Mouse (Mus musculus) left cerebral cortex, postnatal 25 days (tissue): ENCODE data around the gene Ndufc2. TPM values are rescaled to one million over a fixed set of nuclear protein-coding genes. Genes with fewer than 3 reads are reported as not detected.

Source experiments
- DNase-seq, 2 experiments: peaks; one replicate each; pipeline ENCODE4 v3.0.0; 2022; ENCODE audit warnings: low spot score in 2 of 2, mixed read lengths in 1 of 2
- intact Hi-C: fragments of 180-260 bp; cut with DNase I; formaldehyde crosslinking; loops from one replicate; pipeline ENCODE4 v1.15.1; 2025
- total RNA-seq, 2 experiments: library from RNA; stranded (reverse); gene quantifications; 2 replicates each; pipeline ENCODE4 v1.2.3; 2021

Gene Ndufc2
- 100 to 1,000 TPM; 228 to 241 TPM for total RNA-seq

DNA sequence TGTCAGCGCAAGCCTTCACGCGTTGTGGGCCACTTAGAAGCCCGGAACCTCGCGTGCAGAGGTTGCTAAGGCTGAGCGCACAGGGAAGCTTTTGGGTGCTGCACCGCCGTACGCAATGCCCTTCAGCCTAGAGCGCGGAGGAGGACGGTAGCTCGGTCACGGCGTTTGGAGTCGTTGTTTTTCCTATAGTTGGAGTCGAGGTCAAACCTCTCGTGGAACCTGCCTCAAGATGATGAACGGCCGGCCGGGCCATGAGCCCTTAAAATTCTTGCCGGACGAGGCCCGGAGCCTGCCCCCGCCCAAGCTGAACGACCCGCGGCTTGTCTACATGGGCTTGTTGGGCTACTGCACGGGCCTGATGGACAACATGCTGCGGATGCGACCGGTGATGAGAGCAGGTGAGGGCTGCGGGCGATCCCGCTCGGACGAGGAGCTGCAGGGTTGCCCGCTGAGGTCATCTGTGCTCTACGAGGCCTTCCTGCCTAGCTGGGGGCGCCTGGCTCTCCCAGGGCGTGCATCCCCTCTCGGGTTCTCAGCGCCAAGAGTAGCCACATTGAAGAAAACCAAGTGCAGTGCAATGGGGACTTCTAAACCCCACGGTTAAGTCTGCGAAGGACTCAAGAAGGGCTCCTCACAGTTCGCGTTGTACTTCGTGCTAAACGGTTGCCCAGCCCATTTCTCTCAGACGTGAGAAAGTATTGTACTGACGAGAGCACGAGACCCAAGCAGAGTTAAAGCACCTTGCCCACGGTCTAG lies at the start of gene Ndufc2:
Gene Ndufc2 (plus strand): TSS at position 44 of the 756 bp plus-strand sequence.
- DNase-seq, result peak; percentile 78 to 79
- intact Hi-C loops, result loop anchor here (10.0 kb wide), 1 partner anchor 325 kb away; no protein-coding TSS in a partner anchor

DNA sequence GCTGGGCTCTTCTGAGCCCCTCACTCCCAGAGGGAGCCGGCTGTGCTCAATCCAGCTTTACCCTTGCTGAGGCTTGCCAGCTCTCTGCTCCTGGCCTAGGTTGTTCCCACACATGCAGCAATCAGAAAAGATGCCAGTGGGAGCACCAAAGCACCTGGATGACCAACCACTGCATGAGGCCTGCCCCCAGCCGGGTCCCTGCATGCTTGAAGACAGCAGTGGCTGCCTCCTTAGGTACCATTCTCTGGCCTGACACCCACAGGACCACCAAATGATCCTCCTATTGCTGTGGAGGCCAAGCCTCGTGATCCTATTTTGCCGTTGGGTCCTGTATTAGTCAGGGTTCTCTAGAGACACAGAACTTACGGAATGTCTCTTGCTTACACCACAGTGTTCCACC lies 48.9 kb upstream of the Ndufc2 start:
- intact Hi-C loops, result no loop called here
- no peak for DNase-seq

DNA sequence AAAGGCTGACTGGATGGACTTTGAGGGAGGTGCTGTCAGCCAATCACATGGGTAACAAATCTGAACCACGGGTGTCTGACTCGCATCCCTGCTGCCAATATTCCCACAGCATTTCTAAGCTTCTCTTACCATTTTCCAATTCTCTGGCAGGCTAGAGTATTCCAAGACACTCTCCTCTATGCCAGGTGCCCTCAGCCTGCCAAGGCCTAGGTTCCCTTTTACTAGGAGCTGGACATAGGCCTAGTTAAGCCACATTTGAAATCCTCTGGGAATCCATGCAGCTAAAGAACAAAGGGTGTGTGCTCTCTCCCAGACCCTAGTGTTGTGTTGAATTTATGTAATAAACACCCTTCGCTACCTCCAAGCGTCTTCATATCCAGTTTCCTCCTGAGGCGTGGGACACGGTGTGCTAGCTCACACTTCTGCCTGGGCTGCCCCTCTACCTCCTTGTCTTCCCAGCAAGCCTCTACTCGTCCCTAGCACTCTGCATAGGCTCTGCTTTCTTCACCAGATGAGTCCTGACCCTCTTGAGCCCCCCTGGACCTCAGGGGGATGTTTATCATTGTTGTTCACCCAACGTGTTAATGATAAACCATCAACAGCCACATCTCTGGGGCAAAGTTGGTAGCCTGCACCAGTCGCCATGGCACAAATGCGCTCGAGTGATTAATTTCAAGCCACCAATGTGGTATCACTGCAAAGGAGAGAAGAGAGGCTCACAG lies 47.9 kb upstream of the Ndufc2 start:
- no peak for DNase-seq
- intact Hi-C loops, result no loop called here

DNA sequence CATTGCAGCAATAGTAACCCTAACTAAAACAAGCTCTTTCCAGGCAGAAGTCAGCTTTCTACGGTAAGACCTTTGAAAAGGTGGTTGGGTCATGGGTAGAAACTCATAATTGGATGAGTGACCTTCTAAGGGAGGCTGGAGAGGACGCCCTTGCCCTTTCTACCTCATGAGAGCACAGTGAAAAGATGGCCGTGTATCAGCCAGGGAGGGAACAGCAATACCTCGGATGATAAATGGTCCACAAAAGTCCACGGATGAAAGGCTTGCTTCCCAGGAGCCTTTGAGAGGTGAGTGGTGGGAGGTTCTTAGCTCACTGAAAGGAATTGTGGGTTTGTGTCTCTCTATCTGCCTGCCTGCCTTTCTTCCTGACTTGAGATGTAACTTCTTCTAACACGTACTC lies 46.4 kb upstream of the Ndufc2 start:
- DNase-seq, result no peak
- intact Hi-C loops, result no loop called here

DNA sequence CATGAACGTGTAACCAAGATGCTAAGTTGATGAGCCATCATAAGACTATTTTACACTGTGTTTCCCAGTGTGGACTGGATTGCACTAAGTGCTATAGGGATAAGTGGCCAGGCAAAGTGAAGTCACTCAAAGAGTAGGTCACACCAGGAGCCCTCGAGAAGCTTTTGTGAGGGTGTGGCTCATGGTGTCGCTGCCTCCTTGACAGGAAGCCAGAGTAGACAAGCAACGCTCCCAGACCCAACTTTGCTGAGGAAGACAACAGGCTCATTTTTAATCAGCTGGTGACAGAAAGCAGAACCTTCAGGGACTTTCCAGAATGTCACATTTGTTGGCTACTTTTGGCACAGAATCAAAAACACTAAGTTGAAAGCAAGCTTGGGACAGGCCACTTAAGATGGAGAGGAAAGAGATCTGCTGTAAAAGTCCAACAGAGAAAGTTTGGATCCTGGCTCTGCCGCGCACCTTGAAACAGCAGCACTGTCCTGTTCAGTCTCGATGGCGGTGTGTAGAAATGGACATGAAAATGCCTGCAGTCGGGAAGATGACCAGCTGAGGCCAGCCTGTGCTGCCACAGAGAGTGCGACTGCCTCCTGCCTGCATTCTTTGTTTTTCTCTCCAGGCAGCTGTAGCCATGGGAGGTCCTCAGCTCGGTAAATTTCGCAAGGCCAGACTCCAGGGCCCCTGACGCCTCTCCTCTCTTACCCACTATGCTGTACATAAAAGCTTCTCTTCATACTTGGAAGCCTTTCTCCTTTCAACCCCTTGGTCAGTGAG lies 44.5 kb upstream of the Ndufc2 start:
- intact Hi-C loops, result no loop called here
- DNase-seq, result no peak

DNA sequence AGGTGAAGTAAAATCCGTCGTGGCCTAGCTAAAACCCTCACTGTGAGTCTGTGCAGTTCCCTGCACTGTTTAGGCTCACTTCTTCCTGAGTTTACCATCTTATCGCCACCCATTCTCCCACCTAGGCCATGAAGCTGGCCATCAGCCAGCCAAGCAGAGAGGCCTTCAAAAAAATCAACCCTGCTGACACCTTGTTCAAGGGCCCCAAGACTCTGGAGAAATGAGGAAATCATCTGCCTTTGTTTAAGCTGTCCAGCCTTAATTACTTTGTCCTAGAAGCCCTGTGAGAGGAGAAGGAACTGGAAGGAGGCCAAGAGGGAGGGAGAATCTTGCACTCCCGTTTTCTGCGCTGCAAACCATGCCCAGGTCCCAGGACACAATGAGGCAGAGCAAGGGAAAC lies 43.5 kb upstream of the Ndufc2 start:
- intact Hi-C loops, result no loop called here
- no peak for DNase-seq

DNA sequence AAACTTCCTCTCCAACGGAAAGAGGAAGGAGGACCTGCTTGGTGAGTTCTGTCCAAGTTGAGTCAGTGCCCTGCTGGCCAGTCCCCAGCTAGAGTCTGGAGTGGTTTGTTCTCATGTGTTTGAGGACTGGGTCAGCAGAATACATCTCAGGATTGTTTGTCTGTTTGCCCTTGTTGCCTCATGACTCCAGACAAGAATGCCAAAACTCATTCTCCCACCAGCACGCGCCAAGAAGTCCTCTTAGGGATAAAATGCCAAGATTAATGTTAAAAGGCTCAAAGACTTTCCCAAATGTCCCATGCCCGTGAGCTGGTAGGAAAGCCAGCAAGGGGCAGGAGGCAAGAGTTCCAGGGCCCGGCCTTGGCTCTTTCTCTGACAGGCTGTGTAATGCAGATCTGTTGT lies 42.9 kb upstream of the Ndufc2 start:
- intact Hi-C loops, result no loop called here
- DNase-seq, result peak in 1 of 2 experiments; percentile 55

DNA sequence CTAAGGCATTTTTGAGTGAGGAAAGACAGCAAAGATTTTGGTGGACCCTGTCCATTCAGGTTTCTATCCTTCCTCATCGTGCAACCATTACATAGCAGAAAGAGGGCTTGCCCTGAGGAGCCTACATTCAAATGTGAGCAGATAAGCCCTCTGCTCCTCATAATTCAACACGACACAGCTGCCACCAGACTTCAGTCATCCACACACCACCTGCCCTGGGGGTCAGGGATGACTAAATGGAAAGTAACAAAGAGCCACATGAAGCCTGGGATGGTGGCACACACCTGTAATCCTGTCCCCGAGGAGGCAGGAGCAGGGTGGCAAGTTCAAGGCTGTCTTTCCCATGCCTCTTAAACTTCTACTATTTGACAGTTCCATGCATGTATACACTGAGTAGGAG lies 42.0 kb upstream of the Ndufc2 start:
- DNase-seq, result no peak
- intact Hi-C loops, result no loop called here

DNA sequence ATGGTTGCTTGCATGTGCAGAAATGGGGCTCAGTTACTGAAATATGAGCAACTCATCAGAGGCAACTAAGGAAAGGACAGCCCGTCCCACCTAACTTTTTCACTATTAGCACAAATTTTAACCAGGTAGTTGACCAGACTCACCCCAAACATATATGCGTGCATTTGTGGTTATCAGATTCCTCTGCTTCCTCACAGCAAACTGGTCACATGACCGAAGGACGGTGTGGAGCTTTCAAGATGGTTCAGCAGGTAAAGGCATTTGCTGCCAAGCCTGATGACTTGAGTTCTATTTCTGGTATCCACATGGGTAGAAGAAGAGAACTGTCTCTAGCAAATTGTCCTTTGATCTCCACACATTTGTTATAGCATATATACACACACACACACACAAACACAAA lies 41.5 kb upstream of the Ndufc2 start:
- DNase-seq, result no peak
- intact Hi-C loops, result no loop called here

DNA sequence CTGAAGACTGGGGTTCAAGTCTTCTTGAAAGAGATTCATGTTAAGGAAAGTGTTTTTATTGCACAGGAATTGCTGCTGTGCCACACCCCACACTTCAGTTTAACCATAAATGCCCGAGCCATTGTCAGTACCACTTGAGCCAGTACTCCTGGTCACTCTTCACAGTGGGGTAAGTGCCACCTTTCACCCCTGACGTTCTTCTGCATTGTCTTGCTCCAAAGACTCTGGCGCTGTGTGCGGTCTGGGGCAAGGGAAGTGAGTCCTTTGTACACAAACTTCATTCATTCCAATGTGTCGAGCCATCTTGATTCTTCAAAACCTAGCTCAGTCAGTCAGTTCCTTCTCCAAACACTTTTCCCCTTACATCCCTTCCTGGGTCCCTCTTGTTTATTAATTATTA lies 39.6 kb upstream of the Ndufc2 start:
- intact Hi-C loops, result no loop called here
- DNase-seq, result no peak

DNA sequence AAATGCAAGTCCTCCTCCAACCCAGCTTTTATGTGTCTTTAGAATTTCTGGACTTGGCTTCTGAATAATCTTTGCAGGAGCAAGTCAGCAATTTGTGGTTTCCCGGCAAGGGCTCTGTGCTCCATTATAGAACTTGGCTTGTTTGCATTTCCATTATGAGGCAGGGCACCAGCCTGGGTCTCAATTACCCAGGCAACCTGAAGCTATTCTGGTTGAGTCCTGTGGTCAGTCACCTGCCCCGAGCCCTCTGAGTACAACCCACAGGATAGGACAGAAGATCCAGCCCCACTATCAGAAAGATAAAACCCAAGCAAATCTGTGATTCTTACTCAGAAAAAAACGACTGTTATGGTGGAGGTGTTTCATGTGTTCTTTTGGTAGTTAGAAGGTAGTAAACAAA lies 38.8 kb upstream of the Ndufc2 start:
- intact Hi-C loops, result no loop called here
- DNase-seq, result no peak

DNA sequence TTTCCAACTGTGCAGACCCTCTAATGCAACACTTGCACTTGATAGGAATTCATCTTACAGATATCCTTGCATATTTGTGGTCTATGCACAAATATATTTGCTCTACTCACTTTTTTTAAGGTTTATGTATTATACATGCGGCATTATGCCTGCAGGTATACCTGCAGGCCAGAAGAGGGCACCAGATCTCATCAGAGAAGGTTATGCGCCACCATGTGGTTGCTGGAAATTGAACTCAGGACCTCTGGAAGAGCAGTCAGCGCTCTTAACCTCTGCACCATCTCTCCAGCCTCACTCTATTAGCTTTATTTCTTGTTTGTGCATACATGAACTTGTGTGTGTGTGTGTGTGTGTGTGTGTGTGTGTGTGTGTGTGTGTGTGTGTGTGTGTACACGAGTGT lies 38.3 kb upstream of the Ndufc2 start:
- no peak for DNase-seq
- intact Hi-C loops, result no loop called here

DNA sequence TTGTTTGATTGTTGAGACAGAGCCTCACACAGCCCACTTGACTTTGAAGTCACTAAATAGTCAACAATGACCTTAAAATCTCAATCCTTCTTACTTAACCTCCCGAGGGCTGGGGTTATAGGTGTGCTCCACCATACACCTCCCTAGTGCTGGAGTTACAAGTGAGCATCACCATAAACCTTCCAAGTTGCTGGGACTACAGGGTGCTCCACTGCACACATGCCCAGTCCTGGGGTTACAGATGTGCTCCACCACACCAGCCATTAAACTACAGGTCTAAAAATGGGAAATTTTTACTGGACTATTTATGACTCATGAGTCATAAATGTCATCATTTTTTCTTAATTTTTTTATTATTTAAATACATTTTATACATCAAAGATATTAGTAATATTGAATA lies 33.9 kb upstream of the Ndufc2 start:
- intact Hi-C loops, result no loop called here
- no peak for DNase-seq

DNA sequence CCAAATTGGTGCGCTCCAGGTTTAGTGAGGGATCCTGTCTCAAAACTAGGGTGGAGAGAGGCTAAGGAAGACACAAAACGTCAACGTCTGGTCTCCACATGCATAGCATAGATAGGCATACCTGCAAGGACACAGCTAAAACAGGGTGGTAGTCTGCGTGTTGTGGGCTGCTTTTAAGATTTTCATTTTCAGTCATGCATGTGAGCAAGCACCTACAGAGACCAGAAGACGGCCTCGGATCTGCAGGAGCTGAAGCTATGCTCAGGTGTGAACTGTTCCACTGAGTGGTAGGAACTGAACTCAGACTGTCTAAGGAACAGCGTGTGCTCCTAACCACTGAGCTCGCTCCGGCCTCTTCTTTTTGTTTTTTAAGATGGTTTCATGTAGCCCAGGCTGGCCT lies 24.7 kb upstream of the Ndufc2 start:
- DNase-seq, result no peak
- intact Hi-C loops, result no loop called here

DNA sequence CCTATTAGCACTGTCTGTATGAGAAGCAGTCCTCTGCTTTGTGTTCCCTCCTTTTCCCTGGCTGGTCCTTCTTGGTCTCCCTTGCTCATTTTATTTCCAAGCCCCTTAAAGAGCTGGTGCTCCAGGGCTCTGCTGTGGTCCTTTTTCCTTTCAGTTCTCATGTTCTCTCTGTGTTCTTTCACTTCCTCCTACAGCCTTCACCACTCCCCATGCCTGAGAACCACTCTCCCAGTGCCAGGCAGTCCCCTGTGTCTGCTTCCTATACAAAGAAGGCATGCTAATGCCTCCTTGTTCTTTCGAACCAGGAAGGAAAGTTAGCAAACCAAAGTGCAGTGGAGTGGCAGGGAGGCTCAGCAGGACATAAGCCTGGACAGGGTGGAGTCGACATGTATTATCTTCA lies 23.9 kb upstream of the Ndufc2 start:
- no peak for DNase-seq
- intact Hi-C loops, result no loop called here

DNA sequence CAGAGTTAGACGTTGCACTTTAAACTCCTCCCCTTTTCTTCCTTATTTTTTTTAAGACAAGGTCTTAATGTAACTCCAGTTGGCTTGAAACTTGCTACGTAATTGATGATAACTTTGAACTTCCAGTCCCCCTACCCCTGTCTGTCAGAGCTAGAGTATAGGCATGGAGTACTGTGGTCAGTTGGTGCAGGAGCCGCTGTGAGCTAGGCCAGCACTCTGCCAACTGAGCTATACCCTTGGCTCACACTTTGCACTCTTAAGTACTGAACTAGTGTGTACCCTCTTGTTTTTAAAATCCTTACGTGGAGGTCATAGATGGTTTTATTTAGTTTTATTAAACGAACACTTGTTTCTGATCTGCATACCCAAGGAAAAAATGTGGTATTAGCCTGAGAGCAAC lies 20.5 kb upstream of the Ndufc2 start:
- DNase-seq, result no peak
- intact Hi-C loops, result no loop called here

DNA sequence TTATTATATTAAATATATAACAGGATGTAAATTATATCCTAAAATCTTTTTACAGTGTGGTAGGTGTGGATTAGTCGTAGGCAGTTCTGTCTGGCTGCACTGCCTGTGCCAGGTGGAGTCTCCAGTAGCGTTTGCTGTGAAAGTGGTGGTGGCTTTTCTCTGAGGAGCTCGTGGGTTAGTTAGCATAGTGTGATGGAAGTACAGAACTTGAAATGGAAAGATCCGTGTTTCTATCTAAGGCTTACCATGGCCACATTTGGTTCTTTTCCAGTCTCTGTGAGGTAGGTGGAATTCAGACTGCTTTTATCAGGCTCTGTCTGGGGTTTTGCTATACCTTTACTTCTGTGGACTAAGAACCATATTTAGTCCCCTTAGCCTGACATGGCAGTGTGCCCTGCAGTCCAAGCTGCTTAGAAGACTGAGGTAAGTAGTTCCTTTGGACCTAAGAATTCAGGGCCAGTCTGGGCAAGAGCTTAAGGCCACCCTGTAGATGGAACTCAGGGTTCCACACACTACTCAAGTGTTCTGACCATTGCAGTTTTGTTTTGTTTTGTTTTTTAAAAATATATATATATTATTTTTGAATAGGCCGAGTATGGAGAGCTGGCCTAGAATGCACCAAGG lies 19.2 kb upstream of the Ndufc2 start:
- intact Hi-C loops, result no loop called here

DNA sequence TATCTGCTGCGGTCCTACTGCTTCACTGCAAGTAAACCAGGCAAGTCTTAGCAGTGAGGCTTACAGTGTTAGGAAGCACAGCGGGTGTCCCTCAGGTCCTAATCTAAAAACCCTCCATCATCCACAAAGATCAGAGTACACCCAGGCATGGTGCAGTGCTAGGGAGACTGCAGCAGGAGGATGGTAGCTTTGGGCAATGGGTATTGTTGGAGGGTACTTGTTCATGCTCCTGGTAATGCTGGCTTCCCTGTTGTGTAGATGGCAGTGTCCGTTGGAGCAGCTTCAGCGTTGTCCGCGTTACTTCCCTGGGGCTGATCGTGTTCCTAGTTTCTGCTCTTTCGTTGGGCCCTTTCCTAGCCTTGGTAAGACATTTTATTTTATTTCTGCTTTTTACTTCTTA lies 17.1 kb upstream of the Ndufc2 start:
- DNase-seq, result no peak
- intact Hi-C loops, result no loop called here

More for the DNA sequence above, 19.2 kb upstream of the Ndufc2 start:
- peak in 1 of 2 experiments; percentile 68 for DNase-seq

DNA sequence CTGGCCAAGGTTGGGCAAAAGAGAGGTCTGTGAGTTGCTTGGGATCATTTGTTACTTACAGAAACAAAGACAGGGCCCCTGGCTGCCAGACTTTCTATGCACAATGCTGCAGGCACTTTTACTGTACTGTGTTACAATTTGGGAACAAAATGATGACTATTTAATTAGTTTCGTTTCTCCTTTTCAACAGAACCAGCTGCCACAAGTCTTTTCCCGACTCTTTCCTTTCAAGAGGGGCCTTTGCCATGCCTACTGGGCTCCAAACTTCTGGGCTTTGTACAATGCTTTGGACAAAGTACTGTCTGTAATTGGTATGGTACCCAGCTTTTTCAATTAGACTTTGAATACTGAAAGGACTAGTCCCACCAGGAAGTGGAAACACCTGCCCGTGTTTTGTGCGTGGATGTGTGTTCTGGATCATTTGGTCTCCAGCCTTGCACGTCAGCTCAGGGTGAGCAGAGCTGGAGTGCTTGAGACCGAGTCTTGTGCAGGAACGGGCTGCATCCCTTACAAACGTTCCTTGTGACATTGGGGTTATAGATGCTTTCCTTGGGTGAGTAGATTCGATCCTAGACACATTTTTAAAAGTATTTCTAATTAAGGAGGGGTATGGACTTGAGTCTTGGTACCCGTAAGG lies 16.2 kb upstream of the Ndufc2 start:
- intact Hi-C loops, result no loop called here
- DNase-seq, result no peak
